Mouse (Mus musculus) stomach, embryonic 14.5 days (tissue): ENCODE results near the gene Mid2. TPM values are rescaled to one million over a fixed set of nuclear protein-coding genes. Genes with fewer than 3 reads are reported as not detected.

Source experiments
- ATAC-seq: fragments of 200-750 bp; cut with Nextera tagmentation; 2 replicates; pipeline ENCODE4 v1.8.0; 2017; ENCODE audit warnings: low read depth, moderate TSS enrichment; ENCODE audit not compliant: insufficient number of reproducible peaks, insufficient read depth, low FRiP score
- H3K27ac ChIP-seq: fragments of 300-500 bp; sonication (generic); 2 replicates; pipeline ENCODE4 v1.5.1; 2014; ENCODE audit warnings: mild to moderate bottlenecking, low read length, moderate library complexity, mixed read lengths
- H3K27me3 ChIP-seq: fragments of 300-500 bp; sonication (generic); 2 replicates; pipeline ENCODE4 v1.6.1; 2014; ENCODE audit warnings: low read length, control low read depth, mixed read lengths; ENCODE audit not compliant: control insufficient read depth, insufficient read depth
- H3K36me3 ChIP-seq: fragments of 300-500 bp; sonication (generic); 2 replicates; pipeline ENCODE4 v1.6.1; 2014; ENCODE audit warnings: mild to moderate bottlenecking, control low read depth, low read length, moderate library complexity, mixed read lengths; ENCODE audit not compliant: control insufficient read depth, insufficient read depth
- H3K4me1 ChIP-seq: fragments of 300-500 bp; sonication (generic); 2 replicates; pipeline ENCODE4 v1.6.1; 2014; ENCODE audit warnings: low read length, control low read depth, mixed read lengths; ENCODE audit not compliant: control insufficient read depth, insufficient read depth
- H3K4me2 ChIP-seq: fragments of 300-500 bp; sonication (generic); replicated peaks from 2 replicates; pipeline ENCODE4 v1.6.1; 2014; ENCODE audit warnings: low read depth, low read length, control low read depth
- H3K4me3 ChIP-seq: fragments of 300-500 bp; sonication (generic); 2 replicates; pipeline ENCODE4 v1.5.1; 2014; ENCODE audit warnings: low read depth, low read length, control low read depth
- H3K9ac ChIP-seq: fragments of 300-500 bp; sonication (generic); replicated peaks from 2 replicates; pipeline ENCODE4 v1.6.1; 2014; ENCODE audit warnings: low read depth, mild to moderate bottlenecking, control low read depth, low read length, moderate library complexity, mixed read lengths
- H3K9me3 ChIP-seq: fragments of 300-500 bp; sonication (generic); 2 replicates; pipeline ENCODE4 v1.6.1; 2016; ENCODE audit warnings: low read depth, low read length, control low read depth; ENCODE audit not compliant: control insufficient read depth
- WGBS: fragments of 180-500 bp; shearing (Covaris S2); extraction: QIAGEN DNeasy Blood & Tissue Kit; methylation state at CpG from one replicate; pipeline ENCODE4 v1.1.7; 2014; 5-methylcytosine and 5-hydroxymethylcytosine counted together
- polyA plus RNA-seq: library from polyadenylated mRNA; unstranded; fragments of >200 nt; fragmentation: Nextera tagmentation; extraction: Ambion mirVana; gene quantifications from 2 replicates; pipeline ENCODE4 v1.2.1, GENCODE M21; 2014

The Mid2 gene
- polyA plus RNA-seq, 1 experiment from 2014 or later = 8.8 TPM

GRCm38 (mm10) chrX:140813312-140814006, 149.1 kb downstream of the Mid2 start, which contains the start of gene Tex13b:
Gene Tex13b (minus strand): TSS chrX:140813433.
- 93% methylated on average over 22 of the region's 22 CpGs for WGBS
- H3K27ac ChIP-seq = no peak within 1 kb of the TSS
- no peak for ATAC-seq

More at GRCm38 (mm10) chrX:140813312-140814006, 149.1 kb downstream of the Mid2 start, which contains the start of gene Tex13b:
- Histone ChIP-seq H3K27me3 (no peaks in the 10 kb centered on the region), H3K4me3 (no peak within 1 kb of the TSS), H3K36me3 (no peaks in the 10 kb centered on the region), H3K4me2 (no peak within 1 kb of the TSS), H3K4me1 (no peaks in the 10 kb centered on the region), H3K9ac (no peak within 1 kb of the TSS), H3K9me3 (no peaks in the 10 kb centered on the region)

Other genes starting within 250 kb of the Mid2 start
- gene Prps1, start 208.0 kb upstream of the Mid2 start, polyA plus RNA-seq = 32.4 and 35.5 TPM in 2 replicates
- 76.8 and 77.9 TPM in 2 replicates for gene Tsc22d3, start 63.9 kb upstream of the Mid2 start, polyA plus RNA-seq
- gene Tex13b, start 148.8 kb downstream of the Mid2 start, polyA plus RNA-seq = not detected in 2 replicates
- 37.5 and 40.1 TPM in 2 replicates for gene Vsig1, start 243.0 kb downstream of the Mid2 start, polyA plus RNA-seq